Mouse (Mus musculus) ES-E14 (cell line): ENCODE results near the gene Ptpra. TPM values are rescaled to one million over a fixed set of nuclear protein-coding genes. Genes with fewer than 3 reads are reported as not detected.

Source experiments
- DNase-seq: peaks from one replicate; pipeline ENCODE4 v3.0.0-alpha.2; 2013; ENCODE audit warnings: low read depth, low spot score
- H3K27ac ChIP-seq: 2 replicates; pipeline ENCODE4 v1.5.1; 2012; ENCODE audit warnings: low read depth, mild to moderate bottlenecking, low read length, moderate library complexity, mixed read lengths; ENCODE audit not compliant: poor library complexity, insufficient read depth, severe bottlenecking
- H3K36me3 ChIP-seq: 2 replicates; pipeline ENCODE4 v1.6.1; 2012; ENCODE audit warnings: mild to moderate bottlenecking, low read length, moderate library complexity, mixed read lengths; ENCODE audit not compliant: control insufficient read depth, poor library complexity, insufficient read depth, severe bottlenecking
- H3K4me1 ChIP-seq, 2 experiments: fragments of 150-350 bp in 1 of 2; sonication (generic) in 1 of 2; 2 replicates each; pipeline ENCODE4 v1.6.1; 2012; ENCODE audit warnings: low read length in 2 of 2, mild to moderate bottlenecking in 1 of 2, mixed read lengths in 1 of 2; ENCODE audit not compliant: control insufficient read depth in 2 of 2, insufficient read depth in 2 of 2, poor library complexity in 1 of 2
- H3K4me3 ChIP-seq, 2 experiments: fragments of 150-350 bp in 1 of 2; sonication (generic) in 1 of 2; 2 replicates each; pipeline ENCODE4 v1.5.1; 2012; ENCODE audit warnings: low read length in 2 of 2, low read depth in 1 of 2, mild to moderate bottlenecking in 1 of 2, mixed read lengths in 1 of 2; ENCODE audit not compliant: insufficient read depth in 1 of 2, poor library complexity in 1 of 2, severe bottlenecking in 1 of 2
- H3K9ac ChIP-seq: 2 replicates; pipeline ENCODE4 v1.6.1; 2012; ENCODE audit warnings: low read depth, mild to moderate bottlenecking, low read length, mixed read lengths; ENCODE audit not compliant: poor library complexity, insufficient read depth, severe bottlenecking
- H3K9me3 ChIP-seq: fragments of 150-350 bp; sonication (generic); 2 replicates; pipeline ENCODE4 v1.6.1; 2012; ENCODE audit warnings: low read depth, mild to moderate bottlenecking, low read length; ENCODE audit not compliant: control insufficient read depth, insufficient read depth
- CHD2 ChIP-seq: IDR thresholded peaks from 2 replicates; pipeline ENCODE4 v1.6.1; 2014; ENCODE audit warnings: mild to moderate bottlenecking, low read depth, low read length, inconsistent platforms
- HCFC1 ChIP-seq: IDR thresholded peaks from 2 replicates; pipeline ENCODE4 v1.6.1; 2012; ENCODE audit warnings: low read length, inconsistent platforms, borderline replicate concordance; ENCODE audit not compliant: insufficient read depth
- MAFK ChIP-seq: IDR thresholded peaks from 2 replicates; pipeline ENCODE4 v1.6.1; 2014; ENCODE audit warnings: mild to moderate bottlenecking, low read depth, low read length, inconsistent platforms; ENCODE audit not compliant: insufficient read depth
- ZC3H11A ChIP-seq: IDR thresholded peaks from 2 replicates; pipeline ENCODE4 v1.6.1; 2012; ENCODE audit warnings: low read depth, mild to moderate bottlenecking, inconsistent platforms, low read length, borderline replicate concordance
- ZNF384 ChIP-seq: IDR thresholded peaks from 2 replicates; pipeline ENCODE4 v1.6.1; 2012; ENCODE audit warnings: low read depth, low read length, inconsistent platforms
- in situ Hi-C, 2 experiments: fragments of 600-800 bp; cut with MboI; formaldehyde crosslinking; loops; one replicate each; pipeline ENCODE4 v1.15.1; 2025; ENCODE audit warnings: low sequenced_read_pairs in 2 of 2, inconsistent platforms in 1 of 2; ENCODE audit not compliant: unreplicated experiment in 2 of 2
- total RNA-seq: library from RNA; depleted of rRNA; stranded (reverse); fragments of 300-350 nt; gene quantifications from 2 replicates; pipeline ENCODE4 v1.2.3, GENCODE M21; 2012

Ptpra gene
- total RNA-seq, 1 experiment, result 35.1 TPM

GRCm38 (mm10) chr2:130450434-130450796 lies 337 bp downstream of the Ptpra start:
- in situ Hi-C loops, result no loop called here
- Histone ChIP-seq H3K27ac (no peak overlapping the region), H3K36me3 (0 out of 2 replicates have a peak, but pooled peaks cover 2% of the 10 kb centered on the region), H3K9me3 (no peaks in the 10 kb centered on the region), H3K4me3 (peak overlapping the region; percentile 85 to 96), H3K4me1 (no peaks in the 10 kb centered on the region), H3K9ac (peak overlapping the region; percentile 89)
- TF ChIP-seq MAFK (no peak), ZC3H11A (no peak), HCFC1 (no peak)
- DNase-seq, result no peak

- Histone ChIP-seq H3K36me3 (no peaks in the 10 kb centered on the region), H3K4me1 (no peaks in the 10 kb centered on the region), H3K9ac (no peak overlapping the region), H3K27ac (no peak overlapping the region), H3K4me3 (peak overlapping the region; percentile 85 to 96; a peak in 2 of 4 replicates), H3K9me3 (no peaks in the 10 kb centered on the region)
- in situ Hi-C loops, result no loop called here
- TF ChIP-seq MAFK, result no peak
- TF ChIP-seq ZNF384, result no peak
- TF ChIP-seq HCFC1, result no peak
- TF ChIP-seq CHD2, result no peak
- no peak for TF ChIP-seq ZC3H11A
- no peak for DNase-seq
These were observed 1.1 kb downstream of the Ptpra start for GRCm38 (mm10) chr2:130451086-130451726.

GRCm38 (mm10) chr2:130451727-130452090 lies 1.6 kb downstream of the Ptpra start:
- TF ChIP-seq CHD2, result no peak
- no peak for TF ChIP-seq HCFC1
- no peak for TF ChIP-seq ZC3H11A
- TF ChIP-seq ZNF384, result no peak
- no peak overlapping the region for H3K27ac ChIP-seq
- in situ Hi-C loops, result no loop called here
- H3K36me3 ChIP-seq, result no peaks in the 10 kb centered on the region
- H3K9me3 ChIP-seq, result no peaks in the 10 kb centered on the region
- DNase-seq, result no peak
- H3K4me1 ChIP-seq, result no peaks in the 10 kb centered on the region
- no peak overlapping the region for H3K4me3 ChIP-seq
- no peak overlapping the region for H3K9ac ChIP-seq

GRCm38 (mm10) chr2:130452266-130452665 lies 2.2 kb downstream of the Ptpra start:
- in situ Hi-C loops, result no loop called here
- H3K4me3 ChIP-seq, result no peak overlapping the region
- H3K9me3 ChIP-seq, result no peaks in the 10 kb centered on the region
- no peaks in the 10 kb centered on the region for H3K4me1 ChIP-seq
- no peak overlapping the region for H3K27ac ChIP-seq
- TF ChIP-seq CHD2, result no peak
- TF ChIP-seq HCFC1, result no peak
- no peak for TF ChIP-seq ZC3H11A
- TF ChIP-seq ZNF384, result no peak
- TF ChIP-seq MAFK, result no peak
- no peak overlapping the region for H3K9ac ChIP-seq
- no peaks in the 10 kb centered on the region for H3K36me3 ChIP-seq
- no peak for DNase-seq

GRCm38 (mm10) chr2:130453421-130453820 lies 3.3 kb downstream of the Ptpra start:
- in situ Hi-C loops, result no loop called here

More at GRCm38 (mm10) chr2:130453421-130453820, 3.3 kb downstream of the Ptpra start:
- Histone ChIP-seq H3K4me3 (no peak overlapping the region), H3K4me1 (no peaks in the 10 kb centered on the region), H3K36me3 (no peaks in the 10 kb centered on the region), H3K9ac (no peak overlapping the region), H3K9me3 (no peaks in the 10 kb centered on the region), H3K27ac (no peak overlapping the region)
- TF ChIP-seq ZNF384, result no peak
- no peak for TF ChIP-seq ZC3H11A
- no peak for TF ChIP-seq CHD2
- no peak for TF ChIP-seq HCFC1
- no peak for TF ChIP-seq MAFK
- no peak for DNase-seq
